In the genomic region with DNA sequence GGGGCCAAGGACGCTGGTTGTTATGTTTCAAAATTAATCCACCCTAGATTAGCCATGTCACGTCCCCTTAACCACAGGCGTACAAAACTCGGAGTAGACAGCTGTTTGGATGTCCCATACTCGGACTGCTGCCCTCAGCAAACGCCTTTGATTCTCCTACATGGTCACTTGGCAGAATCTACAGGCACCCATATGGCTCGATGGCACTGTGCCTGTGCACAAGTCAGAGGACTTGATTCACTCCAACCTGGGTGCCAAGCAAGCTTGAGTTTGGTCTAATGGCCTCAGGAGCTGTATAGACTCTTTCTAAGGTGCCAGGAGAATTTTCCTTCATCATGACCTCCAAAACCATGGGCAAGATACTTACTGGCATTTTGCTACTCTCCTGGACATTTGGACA, we compare ENCODE assay signal across 21 mouse cellular contexts.
DNase-seq lines count a peak whose midpoint lies in the region; ATAC-seq and TF ChIP-seq lines count a peak whose summit lies in the region.
"Had no signal": no experiment of that assay in that cellular context is flagged by ENCODE, and none has a peak within 500 bp of the region (broad histone marks: within the 10 kb centered on the region; RNA-seq: fewer than 3 reads in every experiment).

No protein-coding gene starts in this region.

- H3K36me3 ChIP-seq in midbrain, postnatal 0 days (ENCODE audit: insufficient read depth, low read length): no peaks in the 10 kb centered on the region
- H3K36me3 ChIP-seq in midbrain, embryonic 16.5 days (ENCODE audit: control insufficient read depth, insufficient read depth, low read length): no peaks in the 10 kb centered on the region
- H3K36me3 ChIP-seq: embryonic facial prominence, embryonic 10.5 days; G1E; heart, embryonic 12.5 days; hindbrain, embryonic 10.5 days; hindbrain, embryonic 15.5 days had no signal

- H3K4me3 ChIP-seq in midbrain, postnatal 0 days (ENCODE audit: low read depth, low read length): no peak overlapping the region
- no peak overlapping the region for H3K4me3 ChIP-seq in midbrain, embryonic 16.5 days (ENCODE audit: low read depth, low read length)
- H3K4me3 ChIP-seq: embryonic facial prominence, embryonic 10.5 days; forebrain, embryonic 13.5 days; heart, embryonic 12.5 days; hindbrain, embryonic 10.5 days; hindbrain, embryonic 15.5 days had no signal

- H3K4me2 ChIP-seq in midbrain, postnatal 0 days (ENCODE audit: low read depth, low read length, poor library complexity, severe bottlenecking): no peak overlapping the region
- no peak overlapping the region for H3K4me2 ChIP-seq in midbrain, embryonic 16.5 days (ENCODE audit: low read length)
- H3K4me2 ChIP-seq: forebrain, embryonic 13.5 days; heart, embryonic 12.5 days; hindbrain, embryonic 15.5 days had no signal

- no peak for TF ChIP-seq CTCF in midbrain, postnatal 0 days (IDR thresholded peaks at IDR 0.05)

- H3K27ac ChIP-seq in midbrain, postnatal 0 days (ENCODE audit: low read depth, low read length): no peak overlapping the region
- H3K27ac ChIP-seq in midbrain, embryonic 16.5 days (ENCODE audit: low read length): no peak overlapping the region
- H3K27ac ChIP-seq: embryonic facial prominence, embryonic 10.5 days; forebrain, embryonic 13.5 days; hindbrain, embryonic 10.5 days; hindbrain, embryonic 15.5 days had no signal

- no peak for ATAC-seq in cerebellum, adult (ENCODE audit: insufficient number of reproducible peaks, low FRiP score, low TSS enrichment)
- ATAC-seq in midbrain, postnatal 0 days (ENCODE audit: low FRiP score): no peak
- ATAC-seq in midbrain, embryonic 16.5 days: no peak
- ATAC-seq: CD4-positive, CD25-positive, alpha-beta regulatory T cell, adult 4 months; forebrain, embryonic 13.5 days; forebrain, postnatal 0 days; inflammation-experienced regulatory T-cells, adult 6 months; intestine, postnatal 0 days had no signal

- no peaks in the 10 kb centered on the region for H3K9me3 ChIP-seq in midbrain, postnatal 0 days (ENCODE audit: low read length)
- H3K9me3 ChIP-seq in midbrain, embryonic 16.5 days (replicated peaks; ENCODE audit: control insufficient read depth, low read length, poor library complexity, severe bottlenecking): no peaks in the 10 kb centered on the region
- H3K9me3 ChIP-seq: embryonic facial prominence, embryonic 10.5 days; forebrain, embryonic 13.5 days; heart, embryonic 12.5 days; hindbrain, embryonic 10.5 days; hindbrain, embryonic 15.5 days had no signal

- H3K4me1 ChIP-seq in midbrain, postnatal 0 days (ENCODE audit: insufficient read depth, low read length): no peaks in the 10 kb centered on the region
- 0 out of 2 replicates have a peak, but pooled peaks cover 2% of the 10 kb centered on the region for H3K4me1 ChIP-seq in midbrain, embryonic 16.5 days (ENCODE audit: control insufficient read depth, insufficient read depth, low read length)
- H3K4me1 ChIP-seq: embryonic facial prominence, embryonic 10.5 days; heart, embryonic 12.5 days; hindbrain, embryonic 15.5 days had no signal

- 87% methylated on average over 7 of the region's 7 CpGs for WGBS in midbrain, postnatal 0 days
- WGBS in midbrain, embryonic 16.5 days: 94% methylated on average over 7 of the region's 7 CpGs

- H3K27me3 ChIP-seq in midbrain, postnatal 0 days (ENCODE audit: insufficient read depth, low read length): no peaks in the 10 kb centered on the region
- H3K27me3 ChIP-seq in midbrain, embryonic 16.5 days (ENCODE audit: control insufficient read depth, insufficient read depth, low read depth, low read length): no peaks in the 10 kb centered on the region
- H3K27me3 ChIP-seq: forebrain, embryonic 13.5 days; heart, embryonic 12.5 days; hindbrain, embryonic 15.5 days had no signal

- H3K9ac ChIP-seq in midbrain, postnatal 0 days (replicated peaks; ENCODE audit: low read length, poor library complexity, severe bottlenecking): no peak overlapping the region
- no peak overlapping the region for H3K9ac ChIP-seq in midbrain, embryonic 16.5 days (ENCODE audit: low read depth, low read length)
- H3K9ac ChIP-seq: forebrain, embryonic 13.5 days; forebrain, postnatal 0 days; heart, embryonic 12.5 days; hindbrain, embryonic 15.5 days had no signal

- peak; percentile 3 to 10 for DNase-seq in cerebellum, adult 18-20 months
- no peak for DNase-seq in cerebellum, adult 9-10 months
- DNase-seq in cerebellum, postnatal 25 days: peak; percentile 65 to 76
- peak; percentile 65 for DNase-seq in midbrain, postnatal 0 days (ENCODE audit: low spot score)
- no peak for DNase-seq in adrenal gland, adult 2 months
- DNase-seq: adrenal gland, postnatal 10 days; B cell, adult 2 months; forebrain, postnatal 0 days; gastrocnemius, postnatal 25 days; kidney, adult 8-10 months had no signal

Comparison
In these comparisons a context has a peak if more than half of its experiments do, and no peak if none do; other contexts are left out.
1. DNase-seq: peak in cerebellum, adult 18-20 months (2 of 2), cerebellum, postnatal 25 days (2 of 2) and midbrain, postnatal 0 days (single experiment); none in cerebellum, adult 9-10 months (single experiment) and adrenal gland, adult 2 months (single experiment).